Mouse (Mus musculus): ENCODE measurements around the gene Sdr9c7.

- TF ChIP-seq POLR2A (IDR thresholded peaks at IDR 0.05; ENCODE audit: borderline replicate concordance, control insufficient read depth, low read depth, low read length) (no peak), CTCF (IDR thresholded peaks at IDR 0.05; ENCODE audit: control insufficient read depth, insufficient read depth, low read length) (no peak)
These were observed 60.9 kb downstream of the Sdr9c7 start for GRCm38 (mm10) chr10:127959161-127959679.

Measured in bone marrow, adult 2 months (tissue).